Mouse (Mus musculus) ES-E14 (cell line): ENCODE results near the gene 1700003E16Rik. TPM values are rescaled to one million over a fixed set of nuclear protein-coding genes. Genes with fewer than 3 reads are reported as not detected.

Experiments used
- DNase-seq: peaks from one replicate; pipeline ENCODE4 v3.0.0-alpha.2; 2013; ENCODE audit warnings: low read depth, low spot score
- H3K27ac ChIP-seq: 2 replicates; pipeline ENCODE4 v1.5.1; 2012; ENCODE audit warnings: low read depth, mild to moderate bottlenecking, low read length, moderate library complexity, mixed read lengths; ENCODE audit not compliant: poor library complexity, insufficient read depth, severe bottlenecking
- H3K36me3 ChIP-seq: 2 replicates; pipeline ENCODE4 v1.6.1; 2012; ENCODE audit warnings: mild to moderate bottlenecking, low read length, moderate library complexity, mixed read lengths; ENCODE audit not compliant: control insufficient read depth, poor library complexity, insufficient read depth, severe bottlenecking
- H3K4me1 ChIP-seq, 2 experiments: fragments of 150-350 bp in 1 of 2; sonication (generic) in 1 of 2; 2 replicates each; pipeline ENCODE4 v1.6.1; 2012; ENCODE audit warnings: low read length in 2 of 2, mild to moderate bottlenecking in 1 of 2, mixed read lengths in 1 of 2; ENCODE audit not compliant: control insufficient read depth in 2 of 2, insufficient read depth in 2 of 2, poor library complexity in 1 of 2
- H3K4me3 ChIP-seq, 2 experiments: fragments of 150-350 bp in 1 of 2; sonication (generic) in 1 of 2; 2 replicates each; pipeline ENCODE4 v1.5.1; 2012; ENCODE audit warnings: low read length in 2 of 2, low read depth in 1 of 2, mild to moderate bottlenecking in 1 of 2, mixed read lengths in 1 of 2; ENCODE audit not compliant: insufficient read depth in 1 of 2, poor library complexity in 1 of 2, severe bottlenecking in 1 of 2
- H3K9ac ChIP-seq: 2 replicates; pipeline ENCODE4 v1.6.1; 2012; ENCODE audit warnings: low read depth, mild to moderate bottlenecking, low read length, mixed read lengths; ENCODE audit not compliant: poor library complexity, insufficient read depth, severe bottlenecking
- H3K9me3 ChIP-seq: fragments of 150-350 bp; sonication (generic); 2 replicates; pipeline ENCODE4 v1.6.1; 2012; ENCODE audit warnings: low read depth, mild to moderate bottlenecking, low read length; ENCODE audit not compliant: control insufficient read depth, insufficient read depth
- CHD2 ChIP-seq: IDR thresholded peaks from 2 replicates; pipeline ENCODE4 v1.6.1; 2014; ENCODE audit warnings: mild to moderate bottlenecking, low read depth, low read length, inconsistent platforms
- HCFC1 ChIP-seq: IDR thresholded peaks from 2 replicates; pipeline ENCODE4 v1.6.1; 2012; ENCODE audit warnings: low read length, inconsistent platforms, borderline replicate concordance; ENCODE audit not compliant: insufficient read depth
- MAFK ChIP-seq: IDR thresholded peaks from 2 replicates; pipeline ENCODE4 v1.6.1; 2014; ENCODE audit warnings: mild to moderate bottlenecking, low read depth, low read length, inconsistent platforms; ENCODE audit not compliant: insufficient read depth
- ZC3H11A ChIP-seq: IDR thresholded peaks from 2 replicates; pipeline ENCODE4 v1.6.1; 2012; ENCODE audit warnings: low read depth, mild to moderate bottlenecking, inconsistent platforms, low read length, borderline replicate concordance
- ZNF384 ChIP-seq: IDR thresholded peaks from 2 replicates; pipeline ENCODE4 v1.6.1; 2012; ENCODE audit warnings: low read depth, low read length, inconsistent platforms
- in situ Hi-C, 2 experiments: fragments of 600-800 bp; cut with MboI; formaldehyde crosslinking; loops; one replicate each; pipeline ENCODE4 v1.15.1; 2025; ENCODE audit warnings: low sequenced_read_pairs in 2 of 2, inconsistent platforms in 1 of 2; ENCODE audit not compliant: unreplicated experiment in 2 of 2
- total RNA-seq: library from RNA; depleted of rRNA; stranded (reverse); fragments of 300-350 nt; gene quantifications from 2 replicates; pipeline ENCODE4 v1.2.3, GENCODE M21; 2012

The 1700003E16Rik gene
- total RNA-seq, 1 experiment: 0.31 TPM

DNA sequence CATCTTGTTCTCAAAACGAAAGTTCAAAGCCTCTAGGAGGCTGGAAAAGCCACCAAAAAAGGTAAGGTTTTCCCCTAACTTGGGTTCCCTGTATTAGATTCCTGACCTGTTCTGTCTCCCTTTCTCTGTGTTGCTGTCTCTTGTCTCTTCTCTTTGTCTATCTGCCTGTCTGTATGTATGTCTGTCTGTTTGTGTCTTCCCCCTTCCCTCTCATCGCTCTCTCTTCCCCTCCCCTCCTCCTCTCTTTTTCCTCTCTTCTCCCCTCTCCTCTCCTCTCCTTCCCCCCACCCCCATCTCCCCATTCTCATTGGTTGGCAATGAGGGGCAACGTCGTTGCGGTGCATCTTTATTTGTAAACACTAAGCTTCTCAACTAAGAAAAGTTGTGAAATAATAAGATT is 30.9 kb upstream of the 1700003E16Rik start, which contains the start of gene Ino80b:
TSS of gene Ino80b (minus strand) at position 101 of the 400 bp plus-strand sequence.
- in situ Hi-C loops: no loop called here
- Histone ChIP-seq H3K9me3 (no peaks in the 10 kb centered on the region), H3K27ac (no peak within 1 kb of the TSS), H3K36me3 (no peaks in the 10 kb centered on the region), H3K4me3 (peak within 1 kb of the TSS; percentile 91 to 94), H3K4me1 (peaks cover 0 to 3% of the 10 kb centered on the region in 2 experiments; a peak in 2 of 4 replicates), H3K9ac (peak within 1 kb of the TSS; percentile 89)
- no peak; the same call in 1 of the 2 replicates for TF ChIP-seq CHD2
- TF ChIP-seq ZNF384: no peak
- TF ChIP-seq MAFK: no peak
- no peak for TF ChIP-seq ZC3H11A
- no peak for TF ChIP-seq HCFC1
- DNase-seq: no peak

DNA sequence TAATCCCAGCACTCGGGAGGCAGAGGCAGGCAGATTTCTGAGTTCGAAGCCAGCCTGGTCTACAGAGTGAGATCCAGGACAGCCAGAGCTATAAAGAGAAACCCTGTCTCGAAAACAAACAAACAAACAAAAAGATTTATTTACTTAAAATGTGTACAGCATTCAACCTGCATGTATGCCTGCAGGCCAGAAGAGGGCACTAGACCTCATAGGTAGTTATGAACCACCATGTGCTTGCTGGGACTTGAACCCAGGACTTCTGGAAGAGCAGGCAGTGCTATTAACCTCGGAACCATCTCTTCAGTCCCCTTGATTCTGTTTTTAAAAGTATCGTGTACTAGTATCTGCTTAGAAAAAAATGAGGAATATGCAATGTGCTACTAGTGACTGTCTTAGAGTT is 28.8 kb upstream of the 1700003E16Rik start:
- no peak overlapping the region for H3K9ac ChIP-seq
- no peak overlapping the region for H3K4me3 ChIP-seq
- H3K4me1 ChIP-seq: peaks cover 0 to 2% of the 10 kb centered on the region in 2 experiments; a peak in 2 of 4 replicates
- H3K9me3 ChIP-seq: no peaks in the 10 kb centered on the region
- H3K36me3 ChIP-seq: no peaks in the 10 kb centered on the region
- no peak overlapping the region for H3K27ac ChIP-seq
- no peak for DNase-seq
- in situ Hi-C loops: no loop called here
- TF ChIP-seq ZC3H11A: no peak
- no peak for TF ChIP-seq HCFC1
- TF ChIP-seq ZNF384: no peak
- TF ChIP-seq CHD2: no peak
- no peak for TF ChIP-seq MAFK

DNA sequence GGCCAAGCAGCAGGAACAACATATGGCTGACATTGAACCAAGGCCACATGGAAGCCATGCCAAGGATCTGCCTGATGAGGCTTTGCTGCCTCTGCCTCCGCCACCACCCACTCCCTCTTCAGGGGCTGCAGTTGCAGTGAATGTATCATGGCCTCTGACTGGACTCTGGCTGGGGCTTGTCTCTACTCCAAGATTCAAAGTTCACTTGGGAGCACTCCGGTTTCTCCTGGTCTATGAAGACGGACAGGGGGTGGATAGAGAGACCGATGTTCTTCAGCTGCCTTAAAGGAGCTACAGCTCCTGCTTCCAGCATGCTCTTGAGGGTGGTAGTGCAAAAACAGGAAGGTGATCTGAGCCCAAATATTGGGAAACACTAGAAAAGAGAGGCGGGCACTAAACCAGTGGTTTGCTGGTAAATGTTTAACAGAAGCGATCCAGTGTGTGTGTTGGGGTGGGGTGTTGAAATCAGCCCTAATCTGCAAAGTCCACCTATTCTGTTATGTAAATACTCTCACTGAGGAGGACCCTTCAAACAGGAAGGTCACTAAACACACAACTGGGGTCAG is 24.7 kb upstream of the 1700003E16Rik start:
- TF ChIP-seq ZC3H11A (no peak), ZNF384 (no peak), MAFK (no peak), CHD2 (no peak), HCFC1 (no peak)
- no peak for DNase-seq
- peaks cover 0 to 3% of the 10 kb centered on the region in 2 experiments; a peak in 2 of 4 replicates for H3K4me1 ChIP-seq
- H3K4me3 ChIP-seq: no peak overlapping the region
- no peak overlapping the region for H3K27ac ChIP-seq
- H3K9me3 ChIP-seq: no peaks in the 10 kb centered on the region
- in situ Hi-C loops: no loop called here
- no peaks in the 10 kb centered on the region for H3K36me3 ChIP-seq
- H3K9ac ChIP-seq: no peak overlapping the region

DNA sequence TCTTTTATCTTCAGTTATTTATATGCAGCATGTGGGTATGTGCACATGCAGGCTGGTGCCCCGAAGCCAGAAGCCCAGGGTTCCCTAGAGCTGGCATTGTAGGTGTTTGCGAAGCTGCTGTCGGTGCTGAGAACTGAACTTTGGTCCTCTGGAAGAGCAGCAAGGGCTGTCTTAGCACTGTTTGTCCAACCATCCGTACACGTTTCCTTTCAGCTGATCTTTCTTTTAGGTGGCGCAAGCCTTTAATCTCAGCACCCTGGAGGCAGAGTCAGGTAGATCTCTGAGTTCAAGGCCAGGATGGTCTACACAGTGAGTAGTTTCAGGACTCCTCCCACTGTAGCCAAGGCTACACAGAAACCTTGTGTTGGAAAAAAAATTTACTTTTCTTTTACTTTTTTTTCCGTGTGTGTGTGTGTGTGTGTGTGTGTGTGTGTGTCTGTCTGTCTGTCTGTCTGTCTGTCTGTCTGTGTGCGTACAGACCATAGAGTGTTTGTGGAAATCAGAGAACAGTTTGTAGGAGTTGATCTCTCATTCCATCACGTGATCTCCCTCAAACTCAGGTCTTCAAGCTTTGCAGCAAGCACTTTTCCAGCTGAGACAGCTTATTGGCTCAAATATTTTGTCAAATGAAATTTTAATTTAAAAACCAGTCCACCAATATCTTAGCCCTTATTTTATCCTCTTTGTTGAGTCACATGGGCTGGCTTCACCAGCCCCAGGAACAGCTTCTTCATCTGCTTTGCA is 23.9 kb upstream of the 1700003E16Rik start:
- Histone ChIP-seq H3K9me3 (no peaks in the 10 kb centered on the region), H3K4me1 (peaks cover 0 to 3% of the 10 kb centered on the region in 2 experiments; a peak in 2 of 4 replicates), H3K27ac (no peak overlapping the region), H3K9ac (no peak overlapping the region), H3K36me3 (no peaks in the 10 kb centered on the region), H3K4me3 (no peak overlapping the region)
- no peak for TF ChIP-seq HCFC1
- no peak for TF ChIP-seq ZC3H11A
- TF ChIP-seq ZNF384: no peak
- no peak for TF ChIP-seq MAFK
- no peak for TF ChIP-seq CHD2
- in situ Hi-C loops: no loop called here
- no peak for DNase-seq
